In the genomic region with DNA sequence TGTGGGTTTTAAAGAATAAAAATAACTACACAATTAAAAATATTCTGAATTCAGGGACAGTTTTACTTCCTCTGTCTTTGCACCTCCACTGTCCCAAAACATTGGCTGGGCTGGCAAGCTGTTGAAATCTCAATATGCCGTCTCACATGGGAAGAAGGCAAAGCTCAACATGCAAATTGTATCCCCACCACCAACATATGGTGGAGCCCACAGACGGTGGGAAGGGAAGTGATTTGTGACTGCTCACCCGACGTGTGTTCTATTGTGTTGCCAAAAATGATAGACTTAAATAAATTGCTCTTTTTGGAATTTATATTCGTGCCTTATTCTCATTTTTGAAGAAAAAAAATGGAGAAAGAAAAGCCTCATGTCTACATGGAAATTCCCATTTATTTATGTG, we compare ENCODE assay signal across 19 mouse cellular contexts.
A peak's percentile ranks its signal among the peaks of the same experiment; 100 is the strongest.
DNase-seq lines count a peak whose midpoint lies in the region; ATAC-seq and TF ChIP-seq lines count a peak whose summit lies in the region.
"Had no signal": no experiment of that assay in that cellular context is flagged by ENCODE, and none has a peak within 500 bp of the region (broad histone marks: within the 10 kb centered on the region; RNA-seq: fewer than 3 reads in every experiment).

No protein-coding gene starts in this region.

- no peak for DNase-seq in embryonic facial prominence, embryonic 10.5 days (ENCODE audit: low spot score)
- no peak for DNase-seq in forebrain, embryonic 10.5 days (ENCODE audit: extremely low spot score, low spot score)
- DNase-seq in brain, embryonic 14.5 days (ENCODE audit: low read depth): peak; percentile 66
- no peak for DNase-seq in adrenal gland, postnatal 4 days (ENCODE audit: low spot score in 2 of 2)
- DNase-seq: adrenal gland, adult 2 months; adrenal gland, postnatal 10 days; adrenal gland, postnatal 25 days; cerebellum, adult 11 months; cerebellum, adult 18-20 months; cerebellum, adult 8-10 months; cerebellum, adult 9-11 months; cerebellum, postnatal 36 days; embryo, embryonic 11 days had no signal

- TF ChIP-seq CTCF in brain, embryonic 14.5 days (IDR thresholded peaks at IDR 0.05; ENCODE audit: borderline replicate concordance, extremely low read depth, insufficient read depth, insufficient read length): no peak

- no peak for ATAC-seq in embryonic facial prominence, embryonic 15.5 days (ENCODE audit: insufficient number of reproducible peaks, low FRiP score, low TSS enrichment, low read depth)
- peak; percentile 81; the same call in 1 of the 2 replicates for ATAC-seq in forebrain, embryonic 16.5 days
- ATAC-seq: forebrain, embryonic 15.5 days had no signal

- 0 out of 2 replicates have a peak, but pooled peaks cover 5% of the 10 kb centered on the region for H3K4me1 ChIP-seq in embryonic facial prominence, embryonic 15.5 days
- H3K4me1 ChIP-seq in embryonic facial prominence, embryonic 10.5 days: peaks cover 25% of the 10 kb centered on the region
- no peaks in the 10 kb centered on the region for H3K4me1 ChIP-seq in forebrain, embryonic 16.5 days (replicated peaks; ENCODE audit: control insufficient read depth, insufficient read depth, low read length)
- peaks cover 21% of the 10 kb centered on the region for H3K4me1 ChIP-seq in forebrain, embryonic 10.5 days
- H3K4me1 ChIP-seq: forebrain, embryonic 12.5 days; forebrain, embryonic 15.5 days had no signal

- H3K4me3 ChIP-seq in embryonic facial prominence, embryonic 15.5 days (replicated peaks): no peak overlapping the region
- no peak overlapping the region for H3K4me3 ChIP-seq in embryonic facial prominence, embryonic 10.5 days
- H3K4me3 ChIP-seq in forebrain, embryonic 16.5 days (replicated peaks; ENCODE audit: low read length): no peak overlapping the region
- no peak overlapping the region for H3K4me3 ChIP-seq in forebrain, embryonic 10.5 days
- H3K4me3 ChIP-seq: embryonic facial prominence, embryonic 12.5 days; erythroblast, embryonic 14.5 days; forebrain, embryonic 12.5 days; forebrain, embryonic 15.5 days had no signal

- H3K36me3 ChIP-seq in embryonic facial prominence, embryonic 15.5 days: no peaks in the 10 kb centered on the region
- H3K36me3 ChIP-seq in embryonic facial prominence, embryonic 10.5 days (replicated peaks): no peaks in the 10 kb centered on the region
- H3K36me3 ChIP-seq in forebrain, embryonic 16.5 days (ENCODE audit: control insufficient read depth, insufficient read depth): no peaks in the 10 kb centered on the region
- no peaks in the 10 kb centered on the region for H3K36me3 ChIP-seq in forebrain, embryonic 10.5 days (replicated peaks)
- H3K36me3 ChIP-seq: embryonic facial prominence, embryonic 12.5 days; forebrain, embryonic 12.5 days; forebrain, embryonic 15.5 days had no signal

- H3K9me3 ChIP-seq in embryonic facial prominence, embryonic 15.5 days (replicated peaks): no peaks in the 10 kb centered on the region
- no peaks in the 10 kb centered on the region for H3K9me3 ChIP-seq in embryonic facial prominence, embryonic 10.5 days
- no peaks in the 10 kb centered on the region for H3K9me3 ChIP-seq in forebrain, embryonic 16.5 days (ENCODE audit: control insufficient read depth, low read length)
- H3K9me3 ChIP-seq in forebrain, embryonic 10.5 days: no peaks in the 10 kb centered on the region
- H3K9me3 ChIP-seq: embryonic facial prominence, embryonic 12.5 days; forebrain, embryonic 12.5 days; forebrain, embryonic 15.5 days had no signal

- WGBS in embryonic facial prominence, embryonic 15.5 days: 46% methylated on average over 5 of the region's 5 CpGs
- WGBS in embryonic facial prominence, embryonic 10.5 days: 86% methylated on average over 5 of the region's 5 CpGs
- 49% methylated on average over 5 of the region's 5 CpGs for WGBS in forebrain, embryonic 16.5 days
- 89% methylated on average over 5 of the region's 5 CpGs for WGBS in forebrain, embryonic 10.5 days

- no peak overlapping the region for H3K9ac ChIP-seq in embryonic facial prominence, embryonic 15.5 days
- H3K9ac ChIP-seq in forebrain, embryonic 16.5 days (replicated peaks; ENCODE audit: low read depth, low read length): no peak overlapping the region
- H3K9ac ChIP-seq: embryonic facial prominence, embryonic 12.5 days; forebrain, embryonic 12.5 days; forebrain, embryonic 15.5 days had no signal

- no peaks in the 10 kb centered on the region for H3K27me3 ChIP-seq in embryonic facial prominence, embryonic 15.5 days
- peaks cover 15% of the 10 kb centered on the region; the same call in 1 of the 2 replicates for H3K27me3 ChIP-seq in embryonic facial prominence, embryonic 10.5 days (replicated peaks; ENCODE audit: low read depth, poor library complexity, severe bottlenecking)
- H3K27me3 ChIP-seq in forebrain, embryonic 16.5 days (replicated peaks; ENCODE audit: control insufficient read depth, insufficient read depth, low read length): no peaks in the 10 kb centered on the region; the same call in 1 of the 2 replicates
- H3K27me3 ChIP-seq in forebrain, embryonic 10.5 days (ENCODE audit: poor library complexity, severe bottlenecking): peaks cover 6% of the 10 kb centered on the region
- H3K27me3 ChIP-seq: embryonic facial prominence, embryonic 12.5 days; forebrain, embryonic 12.5 days; forebrain, embryonic 15.5 days had no signal

- TF ChIP-seq POLR2A in brain, embryonic 14.5 days (IDR thresholded peaks at IDR 0.05; ENCODE audit: borderline replicate concordance, extremely low read depth, insufficient read depth, insufficient read length, poor library complexity, severe bottlenecking): no peak

- 0 out of 2 replicates have a peak overlapping the region, but pooled peaks have one; percentile 12 for H3K27ac ChIP-seq in embryonic facial prominence, embryonic 15.5 days (replicated peaks)
- H3K27ac ChIP-seq in embryonic facial prominence, embryonic 10.5 days (replicated peaks): no peak overlapping the region
- H3K27ac ChIP-seq in forebrain, embryonic 16.5 days (ENCODE audit: low read length): no peak overlapping the region
- no peak overlapping the region for H3K27ac ChIP-seq in forebrain, embryonic 10.5 days
- H3K27ac ChIP-seq: embryonic facial prominence, embryonic 12.5 days; forebrain, embryonic 12.5 days; forebrain, embryonic 15.5 days had no signal

- H3K4me2 ChIP-seq in embryonic facial prominence, embryonic 15.5 days (replicated peaks): no peak overlapping the region
- H3K4me2 ChIP-seq in forebrain, embryonic 16.5 days (ENCODE audit: low read length): no peak overlapping the region
- H3K4me2 ChIP-seq: embryonic facial prominence, embryonic 12.5 days; forebrain, embryonic 12.5 days; forebrain, embryonic 15.5 days had no signal
